Mouse (Mus musculus) ES-CJ7 (cell line): ENCODE measurements around the gene Thumpd1.

Experiments
- DNase-seq: peaks from one replicate; pipeline ENCODE4 v3.0.0; 2011; ENCODE audit warnings: low read depth, low spot score

Gene Thumpd1

GRCm38 (mm10) chr7:119670925-119671324 is 49.7 kb downstream of the Thumpd1 start:
- DNase-seq = peak; percentile 25

- no peak for DNase-seq
Observed at GRCm38 (mm10) chr7:119670395-119670794, 50.2 kb downstream of the Thumpd1 start.

GRCm38 (mm10) chr7:119667893-119668292 is 52.7 kb downstream of the Thumpd1 start:
- no peak for DNase-seq
